Mouse (Mus musculus): Measurements from ENCODE around the gene Tra2b. TPM values are rescaled to one million over a fixed set of nuclear protein-coding genes. Genes with fewer than 3 reads are reported as not detected.

Tra2b gene
- 135 TPM for polyA plus RNA-seq (2014; fragmentation: Illumina TruSeq; extraction: RNeasy Lipid Tissue Mini Kit (QIAGEN cat#74804); ENCODE audit: low read depth, low replicate concordance)

GRCm38 (mm10) chr16:22265849-22266376 lies at the start of gene Tra2b:
TSS of gene Tra2b (minus strand) at chr16:22266005.

Other genes starting within 250 kb of the Tra2b start
- gene Igf2bp2, start 102.7 kb downstream of the Tra2b start, polyA plus RNA-seq (2014; fragmentation: Illumina TruSeq; extraction: RNeasy Lipid Tissue Mini Kit (QIAGEN cat#74804); ENCODE audit: low read depth, low replicate concordance) = 4.1 TPM
- 8.7 TPM for gene Etv5, start 173.7 kb upstream of the Tra2b start, polyA plus RNA-seq (2014; fragmentation: Illumina TruSeq; extraction: RNeasy Lipid Tissue Mini Kit (QIAGEN cat#74804); ENCODE audit: low read depth, low replicate concordance)